ENCODE assay signal across 11 mouse cellular contexts in the genomic region with DNA sequence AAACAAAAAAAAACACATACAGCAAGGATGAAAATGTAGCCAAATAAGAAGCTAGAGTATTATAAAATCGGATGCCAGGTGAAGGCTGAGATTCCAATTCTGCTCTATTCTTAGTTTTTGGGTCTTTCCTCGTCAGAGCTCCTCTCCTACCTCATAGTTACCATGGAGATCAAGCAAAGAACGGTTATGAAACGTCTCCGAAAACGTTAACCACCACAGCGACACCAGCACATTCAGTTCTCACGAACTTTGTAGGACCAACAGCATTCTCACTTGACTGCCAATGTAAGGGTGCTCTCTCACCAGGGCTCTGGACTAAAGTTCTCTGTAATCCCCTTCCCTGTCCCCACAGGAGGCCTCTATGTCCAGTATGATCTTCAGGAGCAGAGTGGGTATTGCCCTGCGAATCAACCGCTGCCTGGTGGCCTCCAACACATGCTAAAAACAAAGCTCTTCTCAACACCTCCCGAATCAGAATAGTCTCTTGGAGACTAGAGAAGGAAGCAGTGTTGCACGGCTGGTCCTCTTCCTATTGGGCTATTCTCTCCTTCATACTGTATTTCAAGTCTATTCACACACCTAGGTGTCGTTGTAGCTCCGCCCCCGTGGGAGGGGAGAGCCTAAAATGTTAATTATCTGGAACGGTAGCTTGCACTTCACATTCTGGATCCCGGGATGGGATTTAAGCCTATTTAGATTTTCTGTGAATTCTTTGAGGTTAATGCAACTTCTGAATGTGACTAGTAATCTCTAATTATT. TPM values are rescaled to one million over a fixed set of nuclear protein-coding genes. Genes with fewer than 3 reads are reported as not detected.
DNase-seq lines count a peak whose midpoint lies in the region; ATAC-seq and TF ChIP-seq lines count a peak whose summit lies in the region.
"Had no signal": no experiment of that assay in that cellular context is flagged by ENCODE, and none has a peak within 500 bp of the region (broad histone marks: within the 10 kb centered on the region; RNA-seq: fewer than 3 reads in every experiment).

No protein-coding gene starts in this region.

- no peaks in the 10 kb centered on the region for H3K36me3 ChIP-seq in hindbrain, embryonic 13.5 days
- no peaks in the 10 kb centered on the region for H3K36me3 ChIP-seq in hindbrain, embryonic 12.5 days
- no peaks in the 10 kb centered on the region for H3K36me3 ChIP-seq in kidney, embryonic 14.5 days (ENCODE audit: control insufficient read depth, insufficient read depth, low read length)
- no peaks in the 10 kb centered on the region for H3K36me3 ChIP-seq in stomach, postnatal 0 days (ENCODE audit: control insufficient read depth, insufficient read depth, low read length)

- H3K4me1 ChIP-seq in hindbrain, embryonic 13.5 days (replicated peaks): peaks cover 27% of the 10 kb centered on the region
- peaks cover 23% of the 10 kb centered on the region for H3K4me1 ChIP-seq in hindbrain, embryonic 12.5 days
- peaks cover 23% of the 10 kb centered on the region for H3K4me1 ChIP-seq in kidney, embryonic 14.5 days (ENCODE audit: control insufficient read depth, insufficient read depth, low read length)
- H3K4me1 ChIP-seq in stomach, postnatal 0 days (replicated peaks; ENCODE audit: control insufficient read depth, insufficient read depth): no peaks in the 10 kb centered on the region; the same call in 1 of the 2 replicates

- no peak overlapping the region for H3K4me3 ChIP-seq in hindbrain, embryonic 13.5 days
- H3K4me3 ChIP-seq in hindbrain, embryonic 12.5 days: no peak overlapping the region
- no peak overlapping the region for H3K4me3 ChIP-seq in kidney, embryonic 14.5 days (ENCODE audit: low read length)
- no peak overlapping the region for H3K4me3 ChIP-seq in stomach, postnatal 0 days (ENCODE audit: low read depth, low read length)

- no peak for ATAC-seq in hindbrain, embryonic 13.5 days (ENCODE audit: low FRiP score)
- ATAC-seq in hindbrain, embryonic 12.5 days (ENCODE audit: low FRiP score): no peak
- no peak for ATAC-seq in kidney, embryonic 14.5 days (ENCODE audit: low FRiP score, low TSS enrichment)
- no peak for ATAC-seq in stomach, postnatal 0 days (ENCODE audit: low FRiP score, low TSS enrichment)
- no peak for ATAC-seq in megakaryocyte progenitor cell, adult 5-6 weeks (replicated peaks; ENCODE audit: poor library complexity)

- no peak for TF ChIP-seq CTCF in stomach, postnatal 0 days (IDR thresholded peaks at IDR 0.05; ENCODE audit: low read depth)

- TF ChIP-seq EP300 in stomach, postnatal 0 days (optimal IDR thresholded peaks at IDR 0.05): no peak

- DNase-seq in right cerebral cortex, adult 2 months (ENCODE audit: low spot score in 2 of 2): peak; percentile 27 to 45
- no peak for DNase-seq in right cerebral cortex, postnatal 10 days (ENCODE audit: low spot score in 2 of 2)
- no peak for DNase-seq in stomach, postnatal 0 days (ENCODE audit: low spot score)
- DNase-seq in thymus, postnatal 36 days: no peak

- 0 out of 2 replicates have a peak overlapping the region, but pooled peaks have one; percentile 30 for H3K4me2 ChIP-seq in hindbrain, embryonic 13.5 days
- H3K4me2 ChIP-seq in hindbrain, embryonic 12.5 days (replicated peaks): no peak overlapping the region
- peak overlapping the region; percentile 24 for H3K4me2 ChIP-seq in kidney, embryonic 14.5 days (replicated peaks; ENCODE audit: low read depth, low read length)
- H3K4me2 ChIP-seq in stomach, postnatal 0 days (replicated peaks; ENCODE audit: low read depth): 0 out of 2 replicates have a peak overlapping the region, but pooled peaks have one; percentile 2

- no peak overlapping the region for H3K27ac ChIP-seq in hindbrain, embryonic 13.5 days
- no peak overlapping the region for H3K27ac ChIP-seq in hindbrain, embryonic 12.5 days
- peak overlapping the region; percentile 39; the same call in 1 of the 2 replicates for H3K27ac ChIP-seq in kidney, embryonic 14.5 days (ENCODE audit: low read depth, low read length)
- H3K27ac ChIP-seq in stomach, postnatal 0 days (replicated peaks): 0 out of 2 replicates have a peak overlapping the region, but pooled peaks have one; percentile 88

- H3K27me3 ChIP-seq in hindbrain, embryonic 13.5 days: peaks cover 76% of the 10 kb centered on the region
- H3K27me3 ChIP-seq in hindbrain, embryonic 12.5 days: peaks cover 70% of the 10 kb centered on the region
- peaks cover 7% of the 10 kb centered on the region; the same call in 1 of the 2 replicates for H3K27me3 ChIP-seq in kidney, embryonic 14.5 days (ENCODE audit: control insufficient read depth, insufficient read depth, low read length)
- H3K27me3 ChIP-seq in stomach, postnatal 0 days (ENCODE audit: control insufficient read depth, insufficient read depth, low read length): no peaks in the 10 kb centered on the region

- H3K9ac ChIP-seq in hindbrain, embryonic 13.5 days: no peak overlapping the region
- H3K9ac ChIP-seq in hindbrain, embryonic 12.5 days: no peak overlapping the region
- no peak overlapping the region for H3K9ac ChIP-seq in kidney, embryonic 14.5 days (ENCODE audit: low read depth, low read length)
- no peak overlapping the region for H3K9ac ChIP-seq in stomach, postnatal 0 days (ENCODE audit: low read length)

- WGBS in hindbrain, embryonic 13.5 days: 30% methylated on average over 17 of the region's 17 CpGs
- WGBS in hindbrain, embryonic 12.5 days: 28% methylated on average over 17 of the region's 17 CpGs
- WGBS in kidney, embryonic 14.5 days: 22% methylated on average over 17 of the region's 17 CpGs
- WGBS in stomach, postnatal 0 days: 28% methylated on average over 17 of the region's 17 CpGs

- no peaks in the 10 kb centered on the region for H3K9me3 ChIP-seq in hindbrain, embryonic 13.5 days
- H3K9me3 ChIP-seq in hindbrain, embryonic 12.5 days (replicated peaks): no peaks in the 10 kb centered on the region
- H3K9me3 ChIP-seq in kidney, embryonic 14.5 days (ENCODE audit: control insufficient read depth, low read length): no peaks in the 10 kb centered on the region
- H3K9me3 ChIP-seq in stomach, postnatal 0 days (ENCODE audit: control insufficient read depth, low read length): no peaks in the 10 kb centered on the region

RNA-seq across cellular contexts. Expression of a gene that starts 50.2 kb away (rescaled TPM):
- polyA plus RNA-seq in hindbrain, embryonic 13.5 days (2015; fragmentation: Nextera tagmentation; extraction: Ambion mirVana): not detected in 2 replicates
- polyA plus RNA-seq in hindbrain, embryonic 12.5 days (2016; fragmentation: Nextera tagmentation; extraction: Ambion mirVana): not detected in 2 replicates
- polyA plus RNA-seq in kidney, embryonic 14.5 days (2014; fragmentation: Nextera tagmentation; extraction: Ambion mirVana): 4.4 and 9.3 TPM in 2 replicates
- polyA plus RNA-seq in stomach, postnatal 0 days (2015; fragmentation: Nextera tagmentation; extraction: Ambion mirVana): not detected in 2 replicates
- total RNA-seq in megakaryocyte progenitor cell, adult 5-6 weeks (2015): not detected in 2 replicates
- not detected in 2 replicates for total RNA-seq in megakaryocyte progenitor cell, adult 5-6 weeks (2017)
- total RNA-seq: ES-E14; liver, adult 2 months had no signal
- polyA plus RNA-seq: liver, adult 2 months; urinary bladder, adult 2 months had no signal

Comparison
In these comparisons a context has a peak if more than half of its experiments do, and no peak if none do; other contexts are left out.
1. DNase-seq: peak in right cerebral cortex, adult 2 months (2 of 2); none in right cerebral cortex, postnatal 10 days (0 of 2), stomach, postnatal 0 days (single experiment) and thymus, postnatal 36 days (0 of 2).
2. H3K27ac ChIP-seq: peak in kidney, embryonic 14.5 days (single experiment) and stomach, postnatal 0 days (single experiment); none in hindbrain, embryonic 13.5 days (single experiment) and hindbrain, embryonic 12.5 days (single experiment).